Mouse (Mus musculus) kidney, postnatal 0 days (tissue): ENCODE measurements at regions not wholly inside any gene's neighbourhood (a gene's known extent, or its start where the extent isn't known, plus 50 kb on each side); places are given as distances from the start of the nearest gene placed in this dataset.
A peak's percentile ranks its signal among the peaks of the same experiment; 100 is the strongest.

Source experiments
- ATAC-seq: fragments of 200-750 bp; cut with Nextera tagmentation; replicated peaks from 2 replicates; pipeline ENCODE4 v1.8.0; 2017; ENCODE audit warnings: low read depth, moderate number of reproducible peaks, moderate TSS enrichment, moderate library complexity; ENCODE audit not compliant: low FRiP score
- DNase-seq: peaks from one replicate; pipeline ENCODE4 v3.0.0-alpha.2; 2016; ENCODE audit warnings: low spot score
- H3K27ac ChIP-seq: fragments of 300-500 bp; sonication (generic); 2 replicates; pipeline ENCODE4 v1.5.1; 2014; ENCODE audit warnings: mild to moderate bottlenecking
- H3K27me3 ChIP-seq: fragments of 300-500 bp; sonication (generic); 2 replicates; pipeline ENCODE4 v1.6.1; 2014; ENCODE audit warnings: low read length, mixed read lengths; ENCODE audit not compliant: insufficient read depth
- H3K36me3 ChIP-seq: fragments of 300-500 bp; sonication (generic); 2 replicates; pipeline ENCODE4 v1.6.1; 2014; ENCODE audit warnings: low read length, mixed read lengths; ENCODE audit not compliant: insufficient read depth
- H3K4me1 ChIP-seq: fragments of 300-500 bp; sonication (generic); replicated peaks from 2 replicates; pipeline ENCODE4 v1.6.1; 2014; ENCODE audit warnings: antibody characterized with exemption, low read length, mixed read lengths; ENCODE audit not compliant: insufficient read depth
- H3K4me2 ChIP-seq: fragments of 300-500 bp; sonication (generic); 2 replicates; pipeline ENCODE4 v1.6.1; 2014; ENCODE audit warnings: mild to moderate bottlenecking, low read length, moderate library complexity, mixed read lengths
- H3K4me3 ChIP-seq: fragments of 300-500 bp; sonication (generic); replicated peaks from 2 replicates; pipeline ENCODE4 v1.5.1; 2014; ENCODE audit warnings: low read depth, low read length
- H3K9ac ChIP-seq: fragments of 300-500 bp; sonication (generic); 2 replicates; pipeline ENCODE4 v1.6.1; 2014; ENCODE audit warnings: low read depth, low read length
- H3K9me3 ChIP-seq: fragments of 300-500 bp; sonication (generic); replicated peaks from 2 replicates; pipeline ENCODE4 v1.6.1; 2016; ENCODE audit warnings: low read length, inconsistent platforms, mixed read lengths
- CTCF ChIP-seq: IDR thresholded peaks from 2 replicates; pipeline ENCODE4 v1.5.1; 2016; ENCODE audit warnings: antibody characterized with exemption, low read depth, mild to moderate bottlenecking, moderate library complexity
- WGBS: fragments of 180-500 bp; shearing (Covaris S2); extraction: QIAGEN DNeasy Blood & Tissue Kit; methylation state at CpG from one replicate; pipeline ENCODE4 v1.1.7; 2014; 5-methylcytosine and 5-hydroxymethylcytosine counted together

DNA sequence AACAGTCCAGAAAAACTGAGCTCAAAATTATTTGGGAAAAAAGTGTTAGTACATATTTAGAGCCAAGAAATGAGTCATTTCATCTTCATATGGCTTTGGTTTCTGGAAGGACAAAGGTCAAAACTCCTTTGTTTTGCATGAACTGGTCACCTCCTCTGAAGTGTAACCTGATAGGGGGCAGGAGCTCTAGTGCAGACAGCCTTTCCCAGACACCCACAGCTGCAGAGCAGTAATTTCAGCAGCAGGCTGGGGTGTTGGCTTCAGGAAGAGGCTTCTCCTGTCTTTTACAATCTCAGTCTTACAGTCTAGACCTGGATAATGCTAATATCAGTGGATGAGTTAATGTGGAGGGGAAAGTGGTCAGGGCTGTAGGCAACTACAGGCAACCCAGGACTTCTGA is 830.4 kb upstream of the Nr2f1 start:
- peak; percentile 71 for DNase-seq
- Histone ChIP-seq H3K9ac (no peak overlapping the region), H3K36me3 (no peaks in the 10 kb centered on the region), H3K9me3 (no peaks in the 10 kb centered on the region), H3K4me2 (no peak overlapping the region), H3K4me1 (0 out of 2 replicates have a peak, but pooled peaks cover 4% of the 10 kb centered on the region), H3K27me3 (no peaks in the 10 kb centered on the region), H3K4me3 (no peak overlapping the region), H3K27ac (no peak overlapping the region)
- TF ChIP-seq CTCF: no peak; the same call in 1 of the 2 replicates
- ATAC-seq: peak; percentile 66; the same call in 1 of the 2 replicates

- Histone ChIP-seq H3K4me1 (0 out of 2 replicates have a peak, but pooled peaks cover 4% of the 10 kb centered on the region), H3K9ac (no peak overlapping the region), H3K4me2 (no peak overlapping the region), H3K36me3 (no peaks in the 10 kb centered on the region), H3K9me3 (no peaks in the 10 kb centered on the region), H3K4me3 (no peak overlapping the region), H3K27ac (no peak overlapping the region), H3K27me3 (no peaks in the 10 kb centered on the region)
- 54% methylated on average over 4 of the region's 4 CpGs for WGBS
- no peak for ATAC-seq
- peak; percentile 79 for TF ChIP-seq CTCF
- peak; percentile 79 for DNase-seq
These were observed 828.6 kb upstream of the Nr2f1 start for GRCm38 (mm10) chr13:79027877-79028760.

DNA sequence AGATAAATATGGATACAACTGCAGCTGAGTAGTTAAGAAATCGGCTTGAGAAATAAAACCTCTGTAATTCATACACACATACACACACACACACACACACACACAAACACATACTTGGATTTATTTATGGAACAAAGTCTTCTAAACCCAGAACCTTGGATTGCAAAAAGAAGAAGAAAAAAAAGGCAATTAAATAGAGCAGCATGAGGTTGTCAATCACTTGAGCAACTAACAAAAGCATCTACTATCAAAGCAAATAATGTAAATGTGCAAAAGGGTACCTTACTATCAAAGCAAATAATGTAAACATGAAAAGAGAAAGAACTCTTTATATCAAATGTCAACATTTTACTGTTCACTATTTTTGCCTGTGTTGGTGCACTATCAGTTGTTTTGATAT is 826.1 kb upstream of the Nr2f1 start:
- DNase-seq (no peak), ATAC-seq (no peak)
- no peaks in the 10 kb centered on the region for H3K36me3 ChIP-seq
- H3K27ac ChIP-seq: no peak overlapping the region
- TF ChIP-seq CTCF: no peak
- 0 out of 2 replicates have a peak, but pooled peaks cover 4% of the 10 kb centered on the region for H3K4me1 ChIP-seq
- H3K9me3 ChIP-seq: no peaks in the 10 kb centered on the region
- no peak overlapping the region for H3K9ac ChIP-seq
- no peak overlapping the region for H3K4me3 ChIP-seq
- no peak overlapping the region for H3K4me2 ChIP-seq
- 80% methylated on average over 1 of the region's 1 CpGs for WGBS
- H3K27me3 ChIP-seq: no peaks in the 10 kb centered on the region

DNA sequence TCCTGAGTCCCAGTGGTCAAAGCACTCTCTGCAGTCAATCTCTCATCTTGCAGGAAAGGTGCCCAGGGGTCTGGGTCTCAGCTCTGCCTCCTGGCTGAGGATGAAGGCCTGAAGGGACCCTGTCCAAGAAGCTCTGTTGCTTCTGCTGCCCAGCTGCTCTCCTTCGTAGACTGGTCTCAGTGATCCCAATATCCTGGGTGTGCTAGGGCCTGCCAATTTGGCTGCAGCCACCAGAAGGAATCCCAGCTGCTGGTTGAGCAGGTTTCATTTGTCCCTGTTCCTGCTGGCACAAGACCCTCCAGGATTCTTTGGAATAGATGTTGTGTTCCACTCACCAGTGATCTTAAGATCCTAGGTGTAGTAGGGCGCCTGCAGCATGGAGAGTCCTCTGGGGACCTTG is 818.5 kb upstream of the Nr2f1 start:
- no peak overlapping the region for H3K27ac ChIP-seq
- H3K9ac ChIP-seq: no peak overlapping the region
- ATAC-seq (no peak), DNase-seq (no peak)
- H3K9me3 ChIP-seq: no peaks in the 10 kb centered on the region
- H3K4me1 ChIP-seq: no peaks in the 10 kb centered on the region
- no peaks in the 10 kb centered on the region for H3K27me3 ChIP-seq
- H3K4me3 ChIP-seq: no peak overlapping the region
- TF ChIP-seq CTCF: no peak
- no peaks in the 10 kb centered on the region for H3K36me3 ChIP-seq
- WGBS: 87% methylated on average over 2 of the region's 2 CpGs
- no peak overlapping the region for H3K4me2 ChIP-seq

GRCm38 (mm10) chr13:79003313-79003712 is 803.8 kb upstream of the Nr2f1 start:
- TF ChIP-seq CTCF: no peak

DNA sequence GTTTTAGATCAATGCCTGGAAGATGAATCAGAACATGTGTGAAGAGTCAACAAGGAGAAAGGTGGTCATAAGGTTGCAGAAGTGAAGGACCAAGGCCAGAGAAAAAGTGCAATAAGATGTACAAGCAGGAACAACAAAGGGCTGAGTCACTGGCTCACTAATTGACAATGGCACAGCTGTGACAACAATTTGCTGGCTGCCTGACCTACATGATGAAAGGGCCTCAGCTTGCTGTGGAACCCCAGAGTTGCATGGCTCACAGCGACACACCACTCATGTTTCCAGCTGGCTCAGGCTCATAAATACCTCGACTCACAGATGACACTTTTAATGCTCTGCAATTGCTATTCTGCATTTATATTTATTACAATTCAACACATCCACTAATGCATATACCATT is 799.3 kb upstream of the Nr2f1 start:
- Histone ChIP-seq H3K9ac (no peak overlapping the region), H3K9me3 (no peaks in the 10 kb centered on the region), H3K4me2 (no peak overlapping the region), H3K4me3 (no peak overlapping the region), H3K4me1 (no peaks in the 10 kb centered on the region), H3K36me3 (no peaks in the 10 kb centered on the region), H3K27ac (no peak overlapping the region), H3K27me3 (no peaks in the 10 kb centered on the region)
- DNase-seq: peak; percentile 34
- WGBS: 15% methylated on average over 2 of the region's 2 CpGs
- TF ChIP-seq CTCF: no peak
- no peak for ATAC-seq

More at GRCm38 (mm10) chr13:79003313-79003712, 803.8 kb upstream of the Nr2f1 start:
- Histone ChIP-seq H3K27ac (no peak overlapping the region), H3K27me3 (no peaks in the 10 kb centered on the region), H3K4me3 (no peak overlapping the region), H3K9me3 (no peaks in the 10 kb centered on the region), H3K4me1 (no peaks in the 10 kb centered on the region), H3K9ac (no peak overlapping the region), H3K36me3 (no peaks in the 10 kb centered on the region), H3K4me2 (no peak overlapping the region)
- WGBS: 75% methylated on average over 1 of the region's 1 CpGs
- no peak for ATAC-seq
- no peak for DNase-seq

DNA sequence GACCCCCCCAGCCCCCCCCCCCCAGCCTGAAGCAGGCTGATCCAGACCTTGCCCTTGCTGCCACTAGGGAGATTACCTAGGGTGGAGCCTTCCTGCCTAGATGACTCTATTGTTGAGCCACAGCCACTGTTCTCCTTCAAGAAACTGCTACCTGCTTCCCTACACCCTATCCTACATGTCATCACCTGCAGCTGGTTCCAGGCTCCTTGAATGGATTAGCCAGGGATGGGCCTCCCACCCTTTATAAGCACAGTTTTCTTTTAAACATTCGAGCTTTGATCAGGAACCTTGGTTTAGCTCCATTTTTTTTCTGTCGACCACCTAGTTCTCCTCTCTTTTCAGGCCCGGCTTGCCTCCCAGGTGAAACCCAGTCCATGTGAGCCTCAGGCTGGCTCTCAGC is 792.8 kb upstream of the Nr2f1 start:
- ATAC-seq: no peak
- H3K9me3 ChIP-seq: no peaks in the 10 kb centered on the region
- no peak for DNase-seq
- 90% methylated on average over 3 of the region's 3 CpGs for WGBS
- no peaks in the 10 kb centered on the region for H3K36me3 ChIP-seq
- no peaks in the 10 kb centered on the region for H3K4me1 ChIP-seq
- no peak overlapping the region for H3K9ac ChIP-seq
- no peak overlapping the region for H3K4me2 ChIP-seq
- no peaks in the 10 kb centered on the region for H3K27me3 ChIP-seq
- TF ChIP-seq CTCF: no peak
- no peak overlapping the region for H3K4me3 ChIP-seq
- H3K27ac ChIP-seq: no peak overlapping the region
